Mouse (Mus musculus) forebrain, embryonic 16.5 days (tissue): ENCODE measurements around the gene Hnrnpu. TPM values are rescaled to one million over a fixed set of nuclear protein-coding genes. Genes with fewer than 3 reads are reported as not detected.

ENCODE experiments used
- ATAC-seq: fragments of 200-750 bp; cut with Nextera tagmentation; 2 replicates; pipeline ENCODE4 v1.8.0; 2017; ENCODE audit warnings: mild to moderate bottlenecking, moderate library complexity
- H3K27ac ChIP-seq: fragments of 300-500 bp; sonication (generic); 2 replicates; pipeline ENCODE4 v1.5.1; 2014; ENCODE audit warnings: low read length, control low read depth
- H3K27me3 ChIP-seq: fragments of 300-500 bp; sonication (generic); replicated peaks from 2 replicates; pipeline ENCODE4 v1.6.1; 2014; ENCODE audit warnings: low read length; ENCODE audit not compliant: control insufficient read depth, insufficient read depth
- H3K36me3 ChIP-seq: fragments of 300-500 bp; sonication (generic); 2 replicates; pipeline ENCODE4 v1.6.1; 2014; ENCODE audit not compliant: control insufficient read depth, insufficient read depth
- H3K4me1 ChIP-seq: fragments of 300-500 bp; sonication (generic); replicated peaks from 2 replicates; pipeline ENCODE4 v1.6.1; 2014; ENCODE audit warnings: low read length; ENCODE audit not compliant: control insufficient read depth, insufficient read depth
- H3K4me2 ChIP-seq: fragments of 300-500 bp; sonication (generic); 2 replicates; pipeline ENCODE4 v1.6.1; 2014; ENCODE audit warnings: mild to moderate bottlenecking, low read length, control low read depth
- H3K4me3 ChIP-seq: fragments of 300-500 bp; sonication (generic); replicated peaks from 2 replicates; pipeline ENCODE4 v1.5.1; 2014; ENCODE audit warnings: mild to moderate bottlenecking, low read length, control low read depth
- H3K9ac ChIP-seq: fragments of 300-500 bp; sonication (generic); replicated peaks from 2 replicates; pipeline ENCODE4 v1.6.1; 2014; ENCODE audit warnings: low read depth, low read length, control low read depth
- H3K9me3 ChIP-seq: fragments of 300-500 bp; sonication (generic); 2 replicates; pipeline ENCODE4 v1.6.1; 2016; ENCODE audit warnings: low read length; ENCODE audit not compliant: control insufficient read depth
- WGBS: fragments of 180-500 bp; shearing (Covaris S2); extraction: QIAGEN DNeasy Blood & Tissue Kit; methylation state at CpG from one replicate; pipeline ENCODE4 v1.1.7; 2014; 5-methylcytosine and 5-hydroxymethylcytosine counted together
- polyA plus RNA-seq: library from polyadenylated mRNA; unstranded; fragments of >200 nt; fragmentation: Nextera tagmentation; extraction: Ambion mirVana; gene quantifications from 2 replicates; pipeline ENCODE4 v1.2.1, GENCODE M21; 2015

Gene Hnrnpu
- polyA plus RNA-seq, 1 experiment from 2014 or later, result 261 TPM

DNA sequence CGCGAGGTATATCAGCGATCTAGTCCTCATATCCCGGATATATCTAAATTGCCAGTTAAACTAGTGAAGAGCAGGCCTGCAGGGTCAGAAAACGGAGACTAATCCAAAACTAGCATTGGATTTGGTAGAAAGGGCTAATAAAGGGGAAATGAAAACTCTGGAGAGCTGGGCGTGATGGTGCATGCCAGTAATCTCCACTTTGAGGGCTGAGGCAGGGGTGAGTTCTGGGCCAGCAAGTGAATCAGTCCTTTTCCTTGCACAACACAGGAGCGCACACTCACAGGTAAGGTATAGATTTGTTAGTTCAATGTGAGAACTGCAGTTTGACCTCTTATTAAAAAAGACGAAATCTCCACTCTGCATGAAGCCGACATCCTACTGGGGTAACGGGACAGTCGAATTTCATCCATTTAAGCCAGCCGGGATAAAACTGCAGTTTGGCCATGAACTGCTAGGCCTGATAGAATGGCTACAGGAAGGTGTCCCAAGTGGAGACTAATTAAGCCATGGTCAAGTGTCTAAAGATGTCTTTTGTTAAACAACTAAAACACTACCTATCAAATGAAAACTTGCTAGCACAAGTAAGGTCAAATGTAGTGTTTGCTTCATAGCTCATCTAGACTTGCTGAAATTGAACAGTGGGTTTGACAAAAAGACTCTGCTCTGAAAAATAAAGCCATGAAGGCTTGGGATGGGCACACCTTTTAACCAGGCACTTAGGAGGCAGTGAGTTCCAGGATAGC is 18.1 kb downstream of the Hnrnpu start:
- Histone ChIP-seq H3K36me3 (peaks cover 17% of the 10 kb centered on the region), H3K27me3 (no peaks in the 10 kb centered on the region), H3K9me3 (no peaks in the 10 kb centered on the region), H3K9ac (peak overlapping the region; percentile 96), H3K4me2 (peak overlapping the region; percentile 75), H3K4me1 (peaks cover 17% of the 10 kb centered on the region), H3K27ac (peak overlapping the region; percentile 99), H3K4me3 (peak overlapping the region; percentile 82)
- peak; percentile 19 for ATAC-seq
- under 1% methylated on average over 12 of the region's 12 CpGs for WGBS

DNA sequence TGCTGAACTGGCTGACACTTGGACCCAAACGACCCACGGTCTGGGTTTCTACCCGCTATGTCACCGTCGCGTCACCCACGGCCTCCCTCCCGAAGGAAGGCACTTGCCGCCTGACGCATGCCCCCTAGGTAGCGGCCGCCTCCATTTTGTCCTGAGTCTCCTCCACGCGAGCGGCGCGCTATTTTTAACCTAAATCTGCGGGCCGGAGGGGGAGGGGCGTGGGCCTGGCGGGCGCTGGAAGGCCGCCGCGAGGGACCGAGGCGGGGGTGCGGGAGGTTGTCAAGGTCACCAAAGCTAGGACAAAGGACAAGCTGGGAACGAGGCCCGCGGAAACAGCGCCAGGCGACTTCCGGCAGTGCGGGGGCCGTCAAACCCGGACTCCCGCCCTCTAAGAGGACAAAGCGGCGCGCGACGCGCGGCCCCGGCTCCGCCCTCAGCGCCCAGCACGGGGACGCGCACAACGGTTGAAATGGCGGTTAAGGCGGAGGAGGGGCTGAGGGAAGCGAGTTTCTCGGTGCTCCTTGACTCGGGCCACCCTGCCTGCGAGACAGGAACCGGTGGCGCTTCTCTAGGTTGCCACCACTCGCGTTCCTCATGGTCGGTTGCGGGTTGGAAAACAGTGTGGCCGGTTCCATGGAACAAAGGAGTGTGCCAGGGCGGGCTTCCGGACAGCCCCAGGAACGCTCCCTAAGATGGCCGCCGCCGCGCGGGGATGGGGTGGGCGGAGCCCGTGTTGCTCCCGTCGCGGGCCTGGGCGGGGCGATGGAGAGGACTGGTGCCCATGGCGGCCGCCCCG is 19.0 kb downstream of the Hnrnpu start, which contains the start of gene Cox20:
Gene Cox20 (plus strand): TSS at position 742 of the 796 bp plus-strand sequence.
- ATAC-seq, result peak; percentile 95
- Histone ChIP-seq H3K9ac (peak within 1 kb of the TSS; percentile 96), H3K27me3 (no peaks in the 10 kb centered on the region), H3K9me3 (no peaks in the 10 kb centered on the region), H3K36me3 (peaks cover 14% of the 10 kb centered on the region), H3K4me2 (peak within 1 kb of the TSS; percentile 75), H3K27ac (peak within 1 kb of the TSS; percentile 99), H3K4me3 (peak within 1 kb of the TSS; percentile 82), H3K4me1 (peaks cover 17% of the 10 kb centered on the region)
- under 1% methylated on average over 83 of the region's 83 CpGs for WGBS

DNA sequence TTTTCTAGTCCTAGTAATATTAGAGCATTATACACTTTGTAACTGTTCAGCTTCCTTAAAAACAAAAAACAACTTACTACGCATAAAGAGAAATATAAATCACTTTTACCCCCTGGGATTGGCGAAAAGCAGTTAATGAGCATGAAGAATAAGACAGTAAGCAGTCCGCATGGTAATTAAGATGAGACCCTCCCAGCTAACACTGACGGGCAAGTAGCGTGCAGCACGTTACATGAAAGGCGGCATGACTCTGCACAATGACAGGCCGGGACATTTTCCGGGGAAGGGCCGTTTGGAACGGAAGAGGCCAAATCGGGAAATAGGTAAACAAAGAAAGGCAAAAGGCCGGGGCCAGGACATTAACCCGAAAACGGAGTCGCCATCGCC is 19.6 kb downstream of the Hnrnpu start:
- Histone ChIP-seq H3K4me1 (peaks cover 17% of the 10 kb centered on the region), H3K36me3 (peaks cover 10% of the 10 kb centered on the region), H3K4me2 (peak overlapping the region; percentile 75), H3K9me3 (no peaks in the 10 kb centered on the region), H3K27ac (peak overlapping the region; percentile 99), H3K4me3 (peak overlapping the region; percentile 82), H3K27me3 (no peaks in the 10 kb centered on the region), H3K9ac (peak overlapping the region; percentile 96)
- WGBS, result under 1% methylated on average over 17 of the region's 17 CpGs
- ATAC-seq, result peak; percentile 76

DNA sequence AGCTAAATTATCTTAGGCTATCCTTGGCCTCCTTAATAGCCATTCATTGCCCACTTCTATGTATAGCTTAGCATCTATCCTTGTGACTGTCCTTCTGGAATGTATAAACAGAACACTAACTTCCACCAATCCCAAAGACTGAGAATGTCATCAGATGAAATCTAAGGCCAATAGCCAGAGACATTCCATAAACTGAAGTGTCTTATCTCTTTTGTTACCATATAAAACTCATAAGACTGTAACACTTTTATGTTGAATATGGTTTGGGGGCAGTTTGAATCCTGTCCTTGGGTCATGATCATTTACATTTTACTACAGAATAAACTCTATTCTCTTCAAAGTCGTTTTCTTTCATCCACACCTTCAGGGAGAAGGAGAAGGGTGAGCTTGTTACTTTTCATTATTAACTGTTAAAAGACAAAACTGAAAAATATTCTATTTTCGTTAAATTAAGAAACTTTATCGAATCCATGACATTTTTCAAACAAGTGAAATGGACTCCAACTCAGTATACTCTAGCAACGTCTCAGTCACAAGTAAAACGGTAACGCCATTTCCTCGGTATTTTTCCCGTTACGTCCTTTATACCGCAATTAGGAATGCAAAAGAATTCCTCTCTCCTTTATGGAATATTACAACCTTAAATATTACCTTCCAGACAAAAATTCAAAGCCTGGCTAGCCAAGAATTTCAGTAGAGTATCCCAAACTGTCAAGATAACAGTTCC is 20.2 kb downstream of the Hnrnpu start:
- Histone ChIP-seq H3K4me3 (peak overlapping the region; percentile 82), H3K4me2 (peak overlapping the region; percentile 75), H3K9ac (peak overlapping the region; percentile 96), H3K36me3 (peaks cover 4% of the 10 kb centered on the region), H3K9me3 (no peaks in the 10 kb centered on the region), H3K27me3 (no peaks in the 10 kb centered on the region), H3K4me1 (peaks cover 17% of the 10 kb centered on the region), H3K27ac (peak overlapping the region; percentile 99)
- WGBS, result 29% methylated on average over 10 of the region's 10 CpGs
- ATAC-seq, result no peak

DNA sequence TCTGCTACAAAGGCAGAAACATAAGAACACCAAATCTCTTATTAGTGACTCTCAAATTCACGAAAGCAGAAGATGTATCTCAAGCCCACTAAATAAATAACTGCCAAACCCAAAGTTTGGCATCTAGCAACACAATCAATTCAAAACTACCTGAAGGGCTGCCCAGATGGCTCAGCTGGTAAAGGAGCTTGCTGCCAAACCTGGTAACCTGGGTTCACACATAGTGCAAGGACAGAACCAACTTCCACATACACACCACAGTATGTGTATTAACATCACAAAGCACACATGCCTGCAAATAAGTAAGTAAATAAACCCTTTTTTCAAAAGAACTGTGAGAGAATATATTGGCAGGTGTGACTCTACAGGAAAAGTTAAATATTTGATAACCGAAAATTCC is 23.4 kb downstream of the Hnrnpu start:
- H3K9ac ChIP-seq, result no peak overlapping the region
- H3K9me3 ChIP-seq, result no peaks in the 10 kb centered on the region
- H3K27me3 ChIP-seq, result no peaks in the 10 kb centered on the region
- 96% methylated on average over 2 of the region's 2 CpGs for WGBS
- H3K36me3 ChIP-seq, result no peaks in the 10 kb centered on the region
- peaks cover 5% of the 10 kb centered on the region; the same call in 1 of the 2 replicates for H3K4me1 ChIP-seq
- H3K4me2 ChIP-seq, result no peak overlapping the region
- H3K4me3 ChIP-seq, result no peak overlapping the region
- no peak for ATAC-seq
- H3K27ac ChIP-seq, result no peak overlapping the region

DNA sequence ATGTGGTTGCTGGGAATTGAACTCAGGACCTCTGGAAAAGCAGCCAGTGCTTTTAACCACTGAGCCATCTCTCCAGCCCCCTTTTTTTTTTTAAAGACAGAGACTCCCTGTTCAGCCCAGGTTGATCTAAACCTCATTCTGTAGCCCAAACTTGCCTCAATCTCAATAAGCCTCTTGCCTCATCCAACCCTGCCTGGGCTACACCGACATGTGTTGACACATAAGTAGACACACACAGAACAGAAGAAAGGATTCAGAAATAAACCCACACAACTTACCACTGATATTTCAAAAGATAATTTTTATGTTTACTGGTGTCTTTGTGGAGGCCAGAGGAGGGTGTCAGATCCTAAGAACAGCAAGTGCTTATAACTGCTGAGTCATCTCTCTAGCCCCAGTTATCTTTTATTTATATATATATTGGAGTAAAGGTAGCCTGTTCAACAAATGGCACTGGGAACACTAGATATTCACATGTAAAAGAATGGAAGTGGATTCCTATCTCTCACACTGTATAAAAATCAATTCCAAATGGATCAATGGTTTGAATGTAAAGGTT is 24.5 kb downstream of the Hnrnpu start:
- peaks cover 5% of the 10 kb centered on the region; the same call in 1 of the 2 replicates for H3K4me1 ChIP-seq
- H3K4me2 ChIP-seq, result no peak overlapping the region
- no peaks in the 10 kb centered on the region for H3K9me3 ChIP-seq
- no peaks in the 10 kb centered on the region for H3K27me3 ChIP-seq
- H3K4me3 ChIP-seq, result no peak overlapping the region
- no peak overlapping the region for H3K27ac ChIP-seq
- H3K36me3 ChIP-seq, result no peaks in the 10 kb centered on the region
- no peak overlapping the region for H3K9ac ChIP-seq
- no peak for ATAC-seq
- 97% methylated on average over 1 of the region's 1 CpGs for WGBS

DNA sequence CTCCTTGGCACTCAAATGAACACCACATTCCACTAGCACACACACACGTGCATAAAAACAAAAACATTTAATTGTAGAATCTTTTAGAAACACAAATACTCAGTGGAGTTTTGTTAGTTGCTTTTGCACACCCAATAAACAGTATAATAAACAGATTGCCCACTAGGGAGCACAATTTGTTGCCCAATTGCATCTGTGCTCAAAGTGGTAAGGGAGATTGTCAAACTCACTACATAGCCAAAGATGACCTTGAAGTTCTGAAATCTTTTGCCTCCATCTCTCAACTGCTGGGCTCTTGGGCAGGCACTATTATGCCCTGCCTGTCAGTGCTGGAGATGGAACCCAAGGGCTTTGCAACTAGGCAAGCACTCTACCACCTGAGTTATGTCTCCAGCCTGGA is 27.5 kb downstream of the Hnrnpu start:
- ATAC-seq, result no peak
- H3K27me3 ChIP-seq, result no peaks in the 10 kb centered on the region
- H3K36me3 ChIP-seq, result no peaks in the 10 kb centered on the region
- WGBS, result 76% methylated on average over 1 of the region's 1 CpGs
- no peaks in the 10 kb centered on the region for H3K4me1 ChIP-seq
- H3K27ac ChIP-seq, result no peak overlapping the region
- no peak overlapping the region for H3K4me2 ChIP-seq
- H3K9me3 ChIP-seq, result no peaks in the 10 kb centered on the region
- no peak overlapping the region for H3K4me3 ChIP-seq
- H3K9ac ChIP-seq, result no peak overlapping the region

DNA sequence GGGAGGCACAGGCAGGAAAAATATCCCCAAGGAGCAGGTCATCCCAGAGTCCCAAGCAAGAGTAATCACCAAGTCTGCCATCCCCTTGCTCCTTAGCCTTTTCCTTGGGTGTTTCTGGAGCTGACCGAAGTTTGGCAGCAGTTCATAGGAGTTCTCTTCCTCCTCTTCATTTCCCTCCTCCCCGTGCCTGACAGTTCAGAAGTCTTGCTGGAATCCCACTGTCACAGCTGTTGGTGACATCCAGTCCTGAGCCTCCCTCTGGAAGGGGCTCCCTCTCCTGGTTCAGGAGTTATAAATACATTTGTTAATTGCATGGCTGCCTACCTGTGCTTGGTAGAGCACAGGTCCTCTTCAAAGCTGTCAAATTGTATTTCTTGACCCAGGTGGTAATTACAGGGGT is 28.1 kb downstream of the Hnrnpu start:
- Histone ChIP-seq H3K4me2 (no peak overlapping the region), H3K36me3 (no peaks in the 10 kb centered on the region), H3K27ac (no peak overlapping the region), H3K9ac (no peak overlapping the region), H3K9me3 (no peaks in the 10 kb centered on the region), H3K27me3 (no peaks in the 10 kb centered on the region), H3K4me1 (no peaks in the 10 kb centered on the region), H3K4me3 (no peak overlapping the region)
- 72% methylated on average over 2 of the region's 2 CpGs for WGBS
- no peak for ATAC-seq

DNA sequence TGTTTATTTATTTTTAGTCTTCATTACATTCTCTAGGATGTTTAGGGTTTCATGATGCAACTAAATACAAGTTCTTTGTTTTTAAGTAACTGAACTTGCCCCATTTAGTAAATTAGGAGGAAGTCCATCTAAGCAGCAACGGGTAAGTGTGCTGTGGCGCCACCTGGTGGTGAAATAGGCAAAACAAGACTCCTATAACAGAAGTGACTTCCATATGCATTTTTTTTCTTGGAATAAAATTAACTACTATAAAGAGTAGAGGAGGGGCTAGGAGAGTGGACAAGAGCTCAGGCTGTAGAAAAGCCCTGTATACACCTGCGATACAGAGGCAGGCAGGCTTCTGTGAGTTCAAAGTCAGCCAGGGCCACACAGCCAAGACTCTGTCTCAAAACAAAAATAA is 34.2 kb downstream of the Hnrnpu start:
- Histone ChIP-seq H3K4me1 (no peaks in the 10 kb centered on the region), H3K36me3 (no peaks in the 10 kb centered on the region), H3K4me2 (no peak overlapping the region), H3K27me3 (no peaks in the 10 kb centered on the region), H3K27ac (no peak overlapping the region), H3K4me3 (no peak overlapping the region), H3K9me3 (peaks cover 4% of the 10 kb centered on the region; the same call in 1 of the 2 replicates), H3K9ac (no peak overlapping the region)
- WGBS, result 21% methylated on average over 3 of the region's 3 CpGs
- ATAC-seq, result peak; percentile 58; the same call in 1 of the 2 replicates
